Mouse (Mus musculus) erythroblast, adult 5-6 weeks (primary cell): ENCODE measurements around the gene Angel1. TPM values are rescaled to one million over a fixed set of nuclear protein-coding genes. Genes with fewer than 3 reads are reported as not detected.

Experiments used
- ATAC-seq: replicated peaks from 2 replicates; pipeline ENCODE4 v1.8.0; 2016; ENCODE audit warnings: moderate number of reproducible peaks, mild to moderate bottlenecking, moderate TSS enrichment, inconsistent platforms; ENCODE audit not compliant: poor library complexity, low FRiP score, severe bottlenecking
- total RNA-seq, 2 experiments: library from RNA; stranded (forward) in 1 of 2; stranded (reverse) in 1 of 2; fragments of 150-400 nt in 1 of 2; fragments of 200-764, 138-1000 nt in 1 of 2; gene quantifications; 2 replicates each; pipeline versions ENCODE4 v1.2.3 to v1.2.4; 2015 to 2017; ENCODE audit warnings: low replicate concordance in 2 of 2

Gene Angel1
- total RNA-seq, 2 experiments from 2014 or later, result 0.09 TPM; not detected in 1

DNA sequence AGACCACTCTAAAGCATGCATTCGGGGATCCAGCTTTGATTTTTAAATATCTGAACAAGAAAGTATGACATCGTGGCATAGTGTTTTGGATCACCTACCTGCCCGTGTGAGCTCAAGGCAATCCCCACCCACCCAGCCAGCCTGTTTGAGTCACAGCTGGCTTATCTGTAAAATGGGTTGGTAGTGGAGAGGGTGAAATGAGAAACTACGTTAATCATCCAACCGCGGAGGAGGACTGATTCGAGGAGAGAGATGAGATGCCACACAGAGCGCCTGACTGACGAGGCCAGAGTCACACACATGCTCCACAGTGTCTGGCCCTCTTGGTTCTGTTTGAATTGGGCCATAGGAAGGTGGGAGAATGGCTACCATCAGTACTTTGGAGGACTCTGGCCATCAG lies 44.6 kb downstream of the Angel1 start:
- no peak for ATAC-seq

DNA sequence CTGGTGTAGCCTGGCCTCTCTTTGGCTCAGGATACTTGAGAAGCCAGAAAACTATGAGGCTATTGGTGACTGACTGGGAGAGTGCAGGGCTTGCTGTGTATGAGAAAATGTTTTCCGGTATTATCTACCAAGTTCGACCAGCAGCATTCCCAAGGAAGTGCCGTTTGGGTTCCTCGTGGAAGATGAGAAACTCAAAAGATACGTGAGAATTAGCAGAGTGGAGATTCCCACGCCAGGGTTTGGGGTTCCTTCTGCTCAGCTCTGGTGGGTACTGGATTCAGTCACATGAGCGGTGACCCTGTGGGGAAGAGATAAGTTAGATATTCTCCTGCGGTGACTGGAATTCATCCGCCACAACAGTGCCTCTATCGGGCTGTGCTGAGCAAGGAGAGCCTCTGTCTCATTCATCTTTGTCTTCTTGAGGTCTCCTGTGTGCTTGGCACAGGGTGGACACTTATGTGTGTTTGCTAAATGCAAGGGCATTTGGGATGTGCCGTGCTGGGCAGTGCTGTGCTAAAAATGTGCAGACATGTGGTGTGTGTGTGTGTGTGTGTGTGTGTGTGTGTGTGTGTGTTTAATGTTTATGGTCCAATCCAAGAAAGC lies 45.6 kb downstream of the Angel1 start:
- ATAC-seq, result no peak

DNA sequence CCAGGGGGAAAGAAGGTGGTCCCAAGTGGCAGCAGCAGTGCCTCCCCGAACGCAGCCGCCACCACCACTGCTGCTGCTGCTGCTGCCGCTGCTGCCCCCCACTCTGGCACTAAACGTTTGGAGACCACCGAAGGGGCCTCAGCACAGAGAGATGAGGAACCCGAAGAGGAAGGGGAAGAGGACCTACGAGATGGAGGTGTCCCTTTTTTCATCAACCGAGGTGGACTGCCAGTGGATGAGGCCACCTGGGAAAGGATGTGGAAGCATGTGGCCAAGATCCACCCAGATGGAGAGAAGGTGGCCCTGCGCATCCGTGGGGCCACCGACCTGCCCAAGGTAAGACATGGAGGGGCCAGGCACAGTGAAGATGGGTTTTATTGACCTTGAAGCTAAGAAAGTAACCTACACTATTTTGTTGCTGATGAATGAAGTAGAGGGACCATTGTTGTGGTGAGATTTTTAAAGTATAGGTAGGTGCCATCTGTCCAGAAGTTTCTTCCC lies 46.2 kb downstream of the Angel1 start:
- no peak for ATAC-seq

DNA sequence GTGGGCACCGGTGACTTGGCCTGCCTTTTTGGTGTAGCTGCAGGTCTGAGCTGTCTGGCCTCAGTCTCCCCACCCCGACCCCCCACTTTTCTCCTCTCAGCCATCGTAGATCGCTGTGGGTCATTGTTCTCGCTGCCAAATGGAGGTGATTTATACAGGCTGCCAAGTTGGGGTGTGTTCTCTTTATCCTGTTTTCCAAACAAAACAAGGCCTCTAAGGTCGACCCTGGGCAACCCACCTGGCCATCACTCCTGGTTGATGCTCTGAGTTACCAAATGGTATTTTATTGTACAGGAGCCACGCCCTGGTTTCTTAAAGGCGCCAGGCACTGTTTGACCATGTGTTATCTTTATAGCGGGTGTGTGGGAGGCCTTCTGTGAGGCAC lies 46.7 kb downstream of the Angel1 start:
- ATAC-seq, result no peak

DNA sequence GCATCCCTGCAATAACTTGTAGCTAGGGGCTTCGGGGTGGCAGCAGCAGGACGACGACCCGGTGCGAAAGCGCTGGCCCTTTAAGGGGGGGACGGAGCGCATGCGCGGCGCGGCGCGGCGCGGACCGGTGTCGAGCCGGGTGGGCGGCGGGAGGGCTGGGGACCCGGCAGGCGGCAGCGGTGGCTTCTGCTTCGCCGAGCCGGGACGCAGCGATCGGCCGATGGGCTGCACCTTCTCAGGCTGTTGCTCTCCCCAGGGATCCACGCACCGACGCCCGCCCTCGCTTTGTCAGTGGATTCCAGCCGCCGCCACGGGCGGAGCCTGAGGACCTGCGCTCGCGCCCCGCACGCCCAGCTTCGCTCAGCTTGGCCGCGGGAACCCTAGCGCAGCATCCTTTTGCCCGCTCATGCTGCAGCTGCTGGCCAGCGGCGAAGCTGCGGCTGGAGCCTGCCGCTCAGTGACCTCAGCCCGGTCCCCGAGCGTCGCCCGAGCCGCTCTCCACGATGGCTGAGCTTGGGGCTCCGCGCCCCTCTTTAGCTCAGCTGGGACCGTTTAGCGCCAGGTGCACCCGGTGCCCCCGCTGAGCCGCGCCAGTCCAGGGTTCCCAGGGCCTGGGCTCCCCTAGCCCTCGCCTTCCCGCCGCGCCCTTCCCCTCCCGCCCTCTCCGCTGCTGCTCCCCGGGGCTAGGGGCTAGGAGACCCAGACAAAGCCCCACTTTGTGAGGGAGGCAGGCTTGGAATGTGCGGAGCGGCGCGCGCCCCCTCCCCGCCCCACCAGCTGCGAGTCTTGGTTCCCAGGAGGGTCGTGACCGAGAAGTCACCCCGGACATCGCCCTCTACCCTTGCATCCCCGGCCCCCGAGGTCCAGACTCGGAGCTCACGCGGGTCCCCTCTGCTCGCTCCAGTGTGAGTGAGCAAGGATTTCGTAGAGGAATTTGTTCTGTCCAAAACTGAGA lies 47.4 kb downstream of the Angel1 start, which contains the start of gene Vash1:
Gene Vash1 (plus strand): TSS at position 110 of the 955 bp plus-strand sequence.
- no peak for ATAC-seq

DNA sequence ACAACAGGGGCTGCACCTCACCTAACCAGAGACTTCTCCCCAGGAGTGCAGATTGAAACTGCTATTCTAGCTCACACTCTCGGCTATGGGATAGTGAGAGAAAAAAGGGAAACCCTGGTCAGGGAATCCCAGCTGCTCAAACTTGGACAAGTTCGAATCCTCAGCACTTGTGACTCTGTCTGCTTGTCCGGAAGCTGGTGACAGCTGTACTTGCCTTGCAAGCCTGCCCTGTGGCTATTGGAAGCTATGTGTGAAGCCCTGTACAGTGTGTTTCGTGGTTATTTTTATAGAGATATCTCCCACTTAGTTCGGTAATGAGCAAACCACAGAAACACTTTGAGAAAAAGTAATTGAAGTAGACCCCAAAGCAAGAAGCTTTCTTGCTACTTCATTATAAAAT lies 53.8 kb downstream of the Angel1 start:
- no peak for ATAC-seq

DNA sequence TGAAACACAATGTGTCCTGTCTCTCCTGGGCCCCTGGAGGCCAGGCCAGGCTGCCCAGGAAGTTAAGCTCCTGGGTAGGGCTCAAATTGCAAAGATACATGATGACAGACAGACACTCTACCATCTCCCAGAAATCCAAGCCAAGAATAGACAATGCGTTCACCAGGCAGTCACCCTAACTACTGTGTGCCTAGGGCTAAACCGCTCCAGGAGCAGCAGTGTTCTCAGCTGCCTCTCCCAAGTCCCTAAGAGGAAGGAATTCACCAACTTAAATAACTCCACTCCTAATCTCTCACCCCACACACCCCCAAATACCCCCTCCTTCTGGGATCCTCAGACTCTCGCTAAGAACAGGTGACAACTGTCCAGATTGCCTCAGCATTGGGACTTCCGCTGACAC lies 54.2 kb downstream of the Angel1 start:
- no peak for ATAC-seq

DNA sequence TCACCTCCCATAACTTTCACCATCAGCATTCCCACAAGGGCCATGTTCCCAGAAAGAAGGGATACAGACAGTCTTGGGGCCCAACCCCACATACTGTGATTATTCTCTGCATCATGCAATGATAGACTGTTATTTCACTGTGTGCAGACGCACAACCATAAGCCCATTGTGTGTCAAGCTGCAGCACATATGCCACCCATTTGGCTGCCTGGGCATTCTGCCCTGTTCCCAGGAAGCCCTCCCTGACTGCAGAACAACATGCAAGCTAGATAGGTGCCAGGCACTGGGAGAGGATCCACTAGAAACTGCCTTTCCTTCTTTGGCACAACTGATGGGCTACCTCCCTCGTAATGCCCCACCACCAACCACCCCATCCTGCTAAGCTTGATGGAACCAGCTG lies 57.9 kb downstream of the Angel1 start:
- ATAC-seq, result no peak

DNA sequence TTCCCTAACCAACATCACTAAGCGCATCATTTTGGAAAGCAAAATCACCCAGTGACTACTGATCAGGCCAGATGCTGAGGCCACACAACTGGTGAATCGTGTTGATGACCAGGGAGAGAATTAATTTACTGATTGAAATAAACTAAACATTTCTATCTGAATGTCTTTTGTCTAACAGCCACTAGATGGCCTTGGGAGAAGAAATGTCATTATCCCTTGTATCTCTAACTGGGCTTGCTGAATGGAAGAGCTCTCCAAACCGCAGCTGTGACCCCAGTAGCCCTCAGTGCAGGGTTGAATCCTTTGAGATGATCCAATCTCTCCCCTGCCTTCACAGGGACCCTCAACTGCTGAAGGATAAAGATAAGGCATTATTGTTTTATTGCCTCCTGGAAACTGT lies 60.6 kb downstream of the Angel1 start:
- no peak for ATAC-seq

DNA sequence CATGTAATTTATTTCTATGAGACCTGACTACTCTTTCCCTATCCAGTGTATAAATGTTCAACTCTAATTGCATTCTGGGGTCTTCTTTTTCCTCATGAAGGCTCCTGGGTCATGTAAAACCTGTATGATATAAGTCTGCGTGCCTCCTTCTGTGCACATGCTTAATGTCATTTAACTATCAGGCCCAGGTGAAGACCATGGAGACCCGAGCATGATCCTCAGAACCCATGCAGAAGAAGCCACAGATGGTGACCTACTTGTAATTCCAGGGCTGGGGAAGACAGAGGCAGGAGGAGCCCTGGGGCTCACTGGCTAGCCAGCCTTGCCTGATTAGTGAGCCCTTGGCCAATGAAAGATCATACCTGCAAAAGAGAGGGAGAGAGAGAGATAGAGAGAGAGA lies 65.8 kb downstream of the Angel1 start:
- ATAC-seq, result no peak

DNA sequence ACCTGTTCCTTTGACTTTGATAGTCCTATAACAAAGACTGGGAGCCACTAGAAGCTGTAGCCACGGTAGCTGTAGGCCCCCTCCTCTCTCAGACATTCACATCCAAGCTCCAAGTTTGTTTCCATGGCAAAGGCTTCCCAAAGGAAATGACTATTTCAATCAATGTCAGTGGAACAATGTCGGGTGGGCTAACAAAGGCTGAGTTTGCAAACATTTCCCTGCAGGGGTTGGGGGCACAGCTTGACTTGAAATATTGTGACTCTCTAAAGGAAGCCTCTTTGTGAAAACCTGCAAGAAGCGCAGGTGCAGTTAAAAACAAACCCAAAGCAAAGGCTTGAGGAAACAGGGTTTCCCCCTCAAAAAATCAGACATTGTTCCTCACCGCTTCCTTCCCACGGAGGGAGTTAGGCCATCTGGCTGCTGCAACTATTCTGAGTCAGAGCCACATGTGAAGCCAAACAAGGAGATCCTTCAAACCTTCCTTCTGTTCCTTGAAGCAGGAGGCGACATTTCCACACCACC lies 66.8 kb downstream of the Angel1 start:
- no peak for ATAC-seq

DNA sequence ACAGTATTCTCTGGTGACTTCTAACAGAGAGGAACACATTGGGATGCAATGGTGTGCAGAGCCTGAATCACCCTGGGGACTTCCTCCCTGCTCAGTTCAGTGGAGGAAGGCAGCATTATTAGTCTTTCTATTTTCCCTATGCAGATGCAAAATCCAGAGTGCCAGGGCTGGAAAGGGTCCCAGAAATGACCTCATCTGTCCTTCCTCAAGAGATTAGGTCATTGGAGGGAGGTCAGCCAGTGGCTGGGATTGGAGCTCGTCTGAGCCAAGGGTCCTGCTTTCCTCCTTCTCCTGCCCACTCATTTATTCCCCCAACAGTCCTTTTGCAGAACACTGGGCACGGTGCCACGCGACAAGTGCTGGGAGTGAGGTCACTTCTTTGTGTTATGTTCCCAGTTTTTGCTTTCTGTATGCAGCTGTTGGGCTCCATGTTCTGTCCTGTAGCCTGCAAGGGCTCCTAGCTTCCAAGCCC lies 73.7 kb downstream of the Angel1 start:
- no peak for ATAC-seq

DNA sequence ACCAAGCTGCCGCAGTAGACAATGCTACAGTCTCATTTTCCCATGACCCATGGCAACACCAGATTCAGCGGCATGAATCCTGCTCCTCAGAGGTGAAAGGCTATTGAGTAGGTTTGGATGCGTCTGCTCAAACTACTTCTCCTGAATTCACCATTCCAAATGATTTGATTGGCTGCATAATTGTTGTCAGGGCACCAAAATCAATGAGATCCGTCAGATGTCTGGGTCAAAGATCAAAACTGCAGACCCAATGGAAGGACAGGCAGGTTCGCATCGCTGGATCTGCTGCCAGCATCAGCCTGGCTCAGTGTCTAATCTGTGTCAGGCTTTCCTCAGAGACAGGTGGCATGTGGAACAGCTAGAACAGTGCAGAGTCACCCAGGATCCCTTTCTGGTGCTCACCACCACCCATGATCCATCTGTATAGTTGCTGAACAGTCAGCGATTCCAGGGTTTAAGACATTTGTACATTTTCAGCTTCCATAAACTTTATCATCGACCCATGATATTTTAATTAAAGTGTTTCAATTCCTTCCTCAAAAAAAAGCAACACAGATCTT lies 74.9 kb downstream of the Angel1 start:
- no peak for ATAC-seq

Other genes with a start within 250 kb of the Angel1 start
- gene Vash1, start 47.8 kb downstream of the Angel1 start, total RNA-seq (2015; ENCODE audit: low replicate concordance), result not detected in 2 replicates
- gene Vash1, start 47.8 kb downstream of the Angel1 start, total RNA-seq (2017; ENCODE audit: low replicate concordance), result not detected in 2 replicates
- not detected in 2 replicates for gene Lrrc74a, start 7.9 kb upstream of the Angel1 start, total RNA-seq (2015; ENCODE audit: low replicate concordance)
- not detected in 2 replicates for gene Lrrc74a, start 7.9 kb upstream of the Angel1 start, total RNA-seq (2017; ENCODE audit: low replicate concordance)
- 0.21 and 0.77 TPM in 2 replicates for gene Irf2bpl, start 158.3 kb upstream of the Angel1 start, total RNA-seq (2015; ENCODE audit: low replicate concordance)
- gene Irf2bpl, start 158.3 kb upstream of the Angel1 start, total RNA-seq (2017; ENCODE audit: low replicate concordance), result 0.42 TPM in 1 of 2 replicates, not detected in the other
- 4.8 and 7.1 TPM in 2 replicates for gene Cipc, start 220.6 kb upstream of the Angel1 start, total RNA-seq (2015; ENCODE audit: low replicate concordance)
- 5.6 and 8.2 TPM in 2 replicates for gene Cipc, start 220.6 kb upstream of the Angel1 start, total RNA-seq (2017; ENCODE audit: low replicate concordance)